Mouse (Mus musculus) embryonic facial prominence, embryonic 11.5 days (tissue): Measurements from ENCODE around the gene Zfp260. TPM values are rescaled to one million over a fixed set of nuclear protein-coding genes. Genes with fewer than 3 reads are reported as not detected.
"Not testable (repeated sequence)": the region's sequence is repeated elsewhere in the genome, so short reads cannot be mapped to it uniquely, and the experiment has no call there.

Experiments
- ATAC-seq: fragments of 200-750 bp; cut with Nextera tagmentation; replicated peaks from 2 replicates; pipeline ENCODE4 v1.8.0; 2017; ENCODE audit warnings: low read depth; ENCODE audit not compliant: insufficient number of reproducible peaks, low FRiP score, low TSS enrichment
- DNase-seq: peaks from one replicate; pipeline ENCODE4 v3.0.0-alpha.2; 2015; ENCODE audit warnings: low spot score
- H3K27ac ChIP-seq: fragments of 300-500 bp; sonication (generic); replicated peaks from 2 replicates; pipeline ENCODE4 v1.5.1; 2014; ENCODE audit warnings: mild to moderate bottlenecking, low read depth, low read length, control low read depth
- H3K27me3 ChIP-seq: fragments of 300-500 bp; sonication (generic); 2 replicates; pipeline ENCODE4 v1.6.1; 2014; ENCODE audit warnings: mild to moderate bottlenecking, low read length, moderate library complexity, mixed read lengths; ENCODE audit not compliant: control insufficient read depth, insufficient read depth
- H3K36me3 ChIP-seq: fragments of 300-500 bp; sonication (generic); replicated peaks from 2 replicates; pipeline ENCODE4 v1.6.1; 2014; ENCODE audit warnings: low read depth, mild to moderate bottlenecking, low read length, moderate library complexity, mixed read lengths; ENCODE audit not compliant: control insufficient read depth, insufficient read depth
- H3K4me1 ChIP-seq: fragments of 300-500 bp; sonication (generic); 2 replicates; pipeline ENCODE4 v1.6.1; 2014; ENCODE audit warnings: low read length, mixed read lengths; ENCODE audit not compliant: control insufficient read depth, insufficient read depth
- H3K4me2 ChIP-seq: fragments of 300-500 bp; sonication (generic); 2 replicates; pipeline ENCODE4 v1.6.1; 2014; ENCODE audit warnings: low read depth, mild to moderate bottlenecking, control low read depth, low read length, moderate library complexity
- H3K4me3 ChIP-seq: fragments of 300-500 bp; sonication (generic); 2 replicates; pipeline ENCODE4 v1.5.1; 2014; ENCODE audit warnings: low read depth, low read length, control low read depth
- H3K9ac ChIP-seq: fragments of 300-500 bp; sonication (generic); replicated peaks from 2 replicates; pipeline ENCODE4 v1.6.1; 2014; ENCODE audit warnings: mild to moderate bottlenecking, control low read depth, low read length
- H3K9me3 ChIP-seq: fragments of 300-500 bp; sonication (generic); replicated peaks from 2 replicates; pipeline ENCODE4 v1.6.1; 2016; ENCODE audit warnings: mild to moderate bottlenecking, low read length, inconsistent platforms, mixed read lengths; ENCODE audit not compliant: control insufficient read depth
- WGBS: fragments of 180-500 bp; shearing (Covaris S2); extraction: QIAGEN DNeasy Blood & Tissue Kit; methylation state at CpG from one replicate; pipeline ENCODE4 v1.1.7; 2014; 5-methylcytosine and 5-hydroxymethylcytosine counted together
- polyA plus RNA-seq: library from polyadenylated mRNA; unstranded; fragments of >200 nt; fragmentation: Nextera tagmentation; extraction: Ambion mirVana; gene quantifications from 2 replicates; pipeline ENCODE4 v1.2.1, GENCODE M21; 2014

Zfp260 gene
- polyA plus RNA-seq, 1 experiment from 2014 or later: 161 TPM

DNA sequence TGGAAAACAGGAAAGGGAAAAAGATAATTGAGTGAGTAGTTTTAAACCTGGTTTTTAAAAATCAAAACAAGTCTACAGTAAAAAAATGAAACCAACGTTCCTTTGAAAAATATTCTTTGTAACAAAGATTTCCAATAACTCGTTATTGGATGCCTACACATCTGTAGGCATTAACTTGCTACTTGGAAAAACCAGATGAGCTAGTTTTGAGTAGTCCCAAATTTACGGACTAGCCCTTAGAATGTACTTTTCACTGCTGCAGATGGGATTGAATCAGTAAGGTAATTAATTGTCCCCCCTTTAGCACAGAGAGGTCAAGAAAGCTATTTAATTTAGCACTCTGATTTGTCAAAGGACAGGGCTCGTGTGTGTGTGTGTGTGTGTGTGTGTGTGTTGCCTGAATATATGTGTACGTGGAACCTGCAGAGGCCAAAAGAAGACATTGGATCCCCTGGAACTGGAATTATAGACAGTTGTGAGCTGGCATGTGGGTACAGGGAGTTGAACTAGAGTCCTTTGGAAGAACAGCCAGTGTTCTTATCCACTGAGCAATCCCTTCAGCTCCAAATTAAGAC lies 1.1 kb downstream of the Zfp260 start:
- DNase-seq (peak; percentile 35), ATAC-seq (no peak)
- Histone ChIP-seq H3K4me2 (peak overlapping the region; percentile 63), H3K27me3 (no peaks in the 10 kb centered on the region), H3K9me3 (no peaks in the 10 kb centered on the region), H3K27ac (peak overlapping the region; percentile 96), H3K4me3 (peak overlapping the region; percentile 65), H3K4me1 (no peaks in the 10 kb centered on the region), H3K36me3 (no peaks in the 10 kb centered on the region), H3K9ac (peak overlapping the region; percentile 89)
- 14% methylated on average over 5 of the region's 5 CpGs for WGBS

DNA sequence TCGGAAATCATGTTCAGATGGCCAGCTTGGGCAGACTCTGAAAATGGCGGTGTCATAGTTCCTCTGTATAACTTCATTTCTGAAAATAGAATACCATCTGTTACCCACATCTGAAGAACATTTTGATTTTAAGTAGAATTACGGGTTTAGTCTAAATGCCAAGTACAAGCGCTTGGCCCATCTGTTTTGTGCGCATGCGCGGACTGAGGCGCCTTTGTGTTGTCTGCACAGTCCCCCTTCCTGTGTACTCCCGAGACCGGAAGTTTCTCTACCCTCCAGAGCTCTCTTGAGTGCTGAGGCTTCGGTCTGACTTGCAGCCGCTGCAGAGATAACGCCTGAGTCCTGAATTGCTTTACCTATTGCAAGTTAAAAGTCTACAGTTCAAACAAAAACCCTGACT lies 4.7 kb downstream of the Zfp260 start:
- no peak overlapping the region for H3K9ac ChIP-seq
- H3K36me3 ChIP-seq: peaks cover 22% of the 10 kb centered on the region
- no peak overlapping the region for H3K27ac ChIP-seq
- 93% methylated on average over 13 of the region's 13 CpGs for WGBS
- H3K9me3 ChIP-seq: peaks cover 3% of the 10 kb centered on the region; the same call in 1 of the 2 replicates
- H3K4me3 ChIP-seq: no peak overlapping the region
- DNase-seq: no peak
- no peaks in the 10 kb centered on the region for H3K27me3 ChIP-seq
- no peaks in the 10 kb centered on the region for H3K4me1 ChIP-seq
- no peak for ATAC-seq
- no peak overlapping the region for H3K4me2 ChIP-seq

DNA sequence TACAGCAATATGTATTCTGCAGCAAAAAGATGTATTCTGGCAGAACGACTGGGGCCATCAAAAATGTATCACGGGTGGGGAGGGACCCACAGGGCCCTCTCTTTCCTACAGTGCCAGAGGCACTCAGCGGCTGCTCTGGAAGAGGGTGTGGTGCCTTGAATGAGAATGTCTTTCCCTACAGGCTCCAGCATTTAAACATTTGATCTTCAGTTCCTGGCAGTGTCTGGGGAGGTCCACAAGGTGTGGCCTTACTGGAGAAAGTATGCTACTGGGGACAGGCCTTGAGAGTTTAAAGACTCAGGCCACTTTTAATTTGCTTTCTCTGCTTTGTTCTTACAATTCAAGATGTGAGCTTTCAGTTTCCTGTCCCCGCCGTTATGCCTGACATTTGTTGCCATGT lies 21.5 kb downstream of the Zfp260 start:
- DNase-seq (no peak), ATAC-seq (no peak)
- Histone ChIP-seq H3K4me2 (no peak overlapping the region), H3K36me3 (no peaks in the 10 kb centered on the region), H3K27ac (no peak overlapping the region), H3K27me3 (no peaks in the 10 kb centered on the region), H3K4me3 (no peak overlapping the region), H3K4me1 (no peaks in the 10 kb centered on the region), H3K9ac (no peak overlapping the region), H3K9me3 (no peaks in the 10 kb centered on the region)
- 91% methylated on average over 5 of the region's 5 CpGs for WGBS

DNA sequence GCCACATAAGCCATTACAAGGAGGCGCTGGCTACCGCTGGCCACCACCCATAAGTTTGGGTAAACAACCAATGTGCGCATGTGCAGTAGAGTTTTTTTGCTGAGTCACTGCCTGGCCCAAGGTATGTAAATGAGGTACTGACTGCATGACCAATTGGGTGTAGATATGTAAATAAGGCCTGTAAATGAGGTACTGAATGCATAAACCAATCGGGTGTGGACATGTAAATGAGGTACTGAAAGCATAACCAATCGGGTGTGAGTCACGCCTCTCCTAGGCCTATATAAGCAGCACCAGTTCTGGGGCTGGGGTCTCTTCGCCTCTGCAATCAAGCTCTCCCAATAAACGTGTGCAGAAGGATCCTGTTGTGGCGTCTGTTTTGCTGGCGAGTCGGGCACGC lies 23.4 kb downstream of the Zfp260 start:
- H3K27ac ChIP-seq, ATAC-seq, H3K9me3 ChIP-seq, H3K27me3 ChIP-seq, H3K4me2 ChIP-seq, DNase-seq, H3K9ac ChIP-seq, H3K36me3 ChIP-seq, H3K4me3 ChIP-seq, H3K4me1 ChIP-seq: not testable (repeated sequence)
- 93% methylated on average over 12 of the region's 12 CpGs for WGBS

DNA sequence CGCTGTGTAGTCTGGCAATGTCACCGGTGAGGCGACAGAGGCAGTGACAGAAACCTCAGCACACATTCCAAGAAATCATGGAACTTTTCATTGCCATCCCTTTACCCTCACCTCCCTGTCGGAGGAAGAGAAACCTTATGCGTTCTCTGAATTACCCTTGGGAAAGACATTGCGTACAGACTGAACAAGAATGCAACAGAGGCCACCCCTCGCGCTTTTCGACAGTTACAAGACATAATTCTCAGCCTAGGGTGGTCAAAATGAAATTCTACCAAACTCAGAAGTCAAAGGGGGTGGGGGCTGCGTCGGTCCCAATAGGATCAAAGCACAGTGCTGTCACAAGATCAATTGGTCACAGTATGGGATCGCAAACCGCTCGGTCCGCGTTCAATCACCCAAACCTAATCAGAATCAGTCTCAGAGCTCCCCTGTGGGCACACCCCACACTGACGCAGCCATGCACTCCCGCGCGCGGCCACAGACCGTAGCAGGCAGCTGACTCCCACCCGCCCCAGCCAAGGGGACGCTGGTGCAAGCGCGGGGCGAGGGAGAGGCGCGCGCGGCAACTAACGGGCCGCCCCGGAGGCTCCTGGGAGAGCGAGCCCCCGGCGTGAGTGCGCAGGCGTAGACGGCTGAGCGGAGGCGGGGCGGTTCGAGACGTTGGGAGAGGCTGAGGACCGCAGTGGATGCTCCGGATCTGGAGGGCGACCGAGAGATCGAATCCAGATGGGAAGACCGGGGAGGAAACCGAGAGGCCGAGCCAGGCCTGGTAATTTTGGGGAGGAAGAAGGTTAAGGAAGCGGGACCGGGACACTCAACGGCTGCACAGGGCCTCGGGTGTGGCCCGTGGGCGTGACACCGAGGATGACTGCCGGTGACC lies 27.0 kb downstream of the Zfp260 start, which contains the start of gene Zfp382:
TSS of gene Zfp382 (plus strand) at position 635 of the 880 bp plus-strand sequence.
- WGBS: under 1% methylated on average over 60 of the region's 61 CpGs
- H3K4me2 ChIP-seq: peak within 1 kb of the TSS; percentile 78
- ATAC-seq: peak; percentile 96

DNA sequence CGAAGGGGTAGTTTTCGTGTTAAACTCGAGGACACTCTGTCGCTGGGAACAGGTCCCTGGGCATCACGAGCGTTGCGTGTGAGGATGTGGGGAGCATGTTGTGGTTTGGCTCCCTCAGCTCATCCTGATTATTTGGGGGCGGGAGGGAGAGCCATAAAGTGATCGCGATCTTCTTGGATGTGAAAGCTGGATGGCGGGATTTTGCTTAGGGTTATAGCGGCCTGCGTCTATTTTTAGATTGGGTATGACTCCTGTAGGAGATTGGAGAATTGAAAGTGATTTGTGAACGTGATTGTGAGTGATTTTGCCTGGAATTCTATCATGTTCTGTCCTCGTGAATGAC lies 27.6 kb downstream of the Zfp260 start:
- 8% methylated on average over 15 of the region's 15 CpGs for WGBS
- no peak; the same call in 1 of the 2 replicates for ATAC-seq
- H3K27ac ChIP-seq: 0 out of 2 replicates have a peak overlapping the region, but pooled peaks have one; percentile 48

More for the DNA sequence above, 27.0 kb downstream of the Zfp260 start, which contains the start of gene Zfp382:
- H3K27ac ChIP-seq: peak within 1 kb of the TSS; percentile 48; the same call in 1 of the 2 replicates
- no peaks in the 10 kb centered on the region for H3K27me3 ChIP-seq
- no peaks in the 10 kb centered on the region for H3K9me3 ChIP-seq
- no peaks in the 10 kb centered on the region for H3K36me3 ChIP-seq
- H3K4me3 ChIP-seq: peak within 1 kb of the TSS; percentile 57
- peak; percentile 94 for DNase-seq
- H3K4me1 ChIP-seq: no peaks in the 10 kb centered on the region
- H3K9ac ChIP-seq: peak within 1 kb of the TSS; percentile 70

DNA sequence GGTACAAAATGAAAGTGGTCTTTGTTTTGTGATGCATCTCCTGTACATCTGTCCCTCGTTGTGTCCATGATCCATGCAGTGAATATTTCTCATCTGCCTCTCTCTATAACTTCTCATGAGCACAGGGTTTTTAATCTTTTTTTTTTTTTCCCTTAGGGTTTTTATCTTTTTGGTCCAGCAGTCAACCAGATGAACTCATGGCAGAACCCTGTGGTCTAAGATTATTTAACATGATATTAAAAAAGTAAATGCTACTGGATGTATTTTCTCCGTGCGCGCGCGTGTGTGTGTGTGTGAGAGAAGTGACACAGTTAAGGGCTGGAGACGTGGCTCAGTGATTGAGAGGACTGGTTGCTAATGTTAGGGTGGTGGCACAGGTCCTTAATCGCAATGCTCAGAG lies 35.3 kb downstream of the Zfp260 start:
- DNase-seq: no peak

More for the DNA sequence above, 27.6 kb downstream of the Zfp260 start:
- Histone ChIP-seq H3K4me2 (peak overlapping the region; percentile 78), H3K9me3 (no peaks in the 10 kb centered on the region), H3K4me3 (peak overlapping the region; percentile 57), H3K4me1 (no peaks in the 10 kb centered on the region), H3K36me3 (no peaks in the 10 kb centered on the region), H3K27me3 (no peaks in the 10 kb centered on the region), H3K9ac (peak overlapping the region; percentile 70)
- peak; percentile 36 for DNase-seq

DNA sequence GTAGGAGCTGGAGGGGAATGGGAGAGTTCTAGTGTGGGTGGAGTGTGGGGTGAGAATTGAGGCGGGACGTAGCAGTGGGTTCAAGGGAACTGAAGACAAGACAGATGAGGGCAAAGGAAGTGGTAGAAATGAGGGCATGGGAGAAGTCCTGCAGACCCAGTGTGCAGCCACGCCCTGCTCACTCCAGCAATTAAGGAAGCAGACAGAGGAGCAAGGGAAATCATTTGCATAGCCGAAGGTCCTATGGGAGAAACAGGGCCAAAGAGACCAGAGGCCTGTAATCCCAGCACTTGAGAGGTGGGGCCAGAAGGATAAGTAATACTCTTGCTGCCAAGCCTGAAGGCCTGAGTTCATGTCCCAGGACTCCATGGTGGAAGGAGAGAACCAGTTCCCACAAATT lies 37.8 kb downstream of the Zfp260 start:
- Histone ChIP-seq H3K36me3 (peaks cover 13% of the 10 kb centered on the region), H3K4me1 (no peaks in the 10 kb centered on the region), H3K27me3 (no peaks in the 10 kb centered on the region), H3K9ac (no peak overlapping the region), H3K4me3 (no peak overlapping the region), H3K27ac (no peak overlapping the region), H3K9me3 (no peaks in the 10 kb centered on the region; the same call in 1 of the 2 replicates), H3K4me2 (no peak overlapping the region)
- no peak for ATAC-seq
- no peak for DNase-seq
- 91% methylated on average over 4 of the region's 4 CpGs for WGBS

More for the DNA sequence above, 35.3 kb downstream of the Zfp260 start:
- no peaks in the 10 kb centered on the region for H3K4me1 ChIP-seq
- H3K27ac ChIP-seq: no peak overlapping the region
- WGBS: 95% methylated on average over 8 of the region's 8 CpGs
- ATAC-seq: no peak
- no peak overlapping the region for H3K9ac ChIP-seq
- H3K4me3 ChIP-seq: no peak overlapping the region
- peaks cover 13% of the 10 kb centered on the region for H3K36me3 ChIP-seq
- H3K9me3 ChIP-seq: no peaks in the 10 kb centered on the region; the same call in 1 of the 2 replicates
- H3K27me3 ChIP-seq: no peaks in the 10 kb centered on the region
- no peak overlapping the region for H3K4me2 ChIP-seq
